Mouse (Mus musculus) ovary, postnatal 10 days (tissue): Measurements from ENCODE around the gene Oaf.
A peak's percentile ranks its signal among the peaks of the same experiment; 100 is the strongest.

Experiments used
- DNase-seq: peaks from one replicate; pipeline ENCODE4 v3.0.0; 2022; ENCODE audit warnings: low spot score

Gene Oaf

DNA sequence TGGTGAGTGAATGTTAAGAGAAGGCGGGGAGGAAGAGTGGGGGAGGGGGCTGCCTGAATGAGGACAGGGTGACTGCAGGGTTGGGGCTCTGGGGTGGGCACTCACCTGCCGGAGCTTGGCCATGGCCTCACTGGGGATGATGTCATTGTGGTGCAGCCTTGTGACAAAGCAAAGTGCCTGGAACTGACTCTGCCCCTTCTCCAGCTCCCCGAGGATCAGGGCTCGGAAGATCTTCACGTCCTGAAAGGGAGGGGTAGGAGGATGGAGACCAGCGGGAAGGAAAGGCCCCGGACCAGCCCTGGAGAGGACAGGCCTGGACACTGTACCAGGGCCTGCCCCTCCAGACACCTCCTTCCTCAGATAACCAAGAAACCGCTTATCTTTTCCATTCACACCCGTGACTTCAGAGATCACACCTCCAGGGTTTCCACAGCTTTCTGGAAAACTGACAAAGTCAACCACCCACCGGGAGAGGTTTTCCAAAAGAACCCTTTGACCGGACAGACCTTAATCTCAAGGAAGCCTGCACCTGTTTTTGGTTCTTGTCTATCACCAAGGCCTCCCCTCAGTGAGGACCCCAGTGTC is 14.8 kb downstream of the Oaf start:
- DNase-seq = no peak

DNA sequence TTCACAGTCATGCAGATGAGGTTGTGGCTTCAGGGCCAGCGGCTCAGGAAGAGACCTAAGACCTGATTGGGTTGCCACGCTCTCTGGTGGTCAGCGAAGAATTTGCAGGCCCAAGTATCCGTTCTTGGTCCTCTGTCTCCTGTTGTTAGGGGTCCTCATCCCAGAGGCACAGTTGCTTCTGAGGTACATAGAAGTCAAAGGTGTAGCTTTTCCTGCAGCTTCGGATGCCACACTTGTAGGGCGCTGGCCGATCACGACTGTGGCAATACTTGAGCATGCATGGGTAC is 17.3 kb downstream of the Oaf start:
- no peak for DNase-seq

DNA sequence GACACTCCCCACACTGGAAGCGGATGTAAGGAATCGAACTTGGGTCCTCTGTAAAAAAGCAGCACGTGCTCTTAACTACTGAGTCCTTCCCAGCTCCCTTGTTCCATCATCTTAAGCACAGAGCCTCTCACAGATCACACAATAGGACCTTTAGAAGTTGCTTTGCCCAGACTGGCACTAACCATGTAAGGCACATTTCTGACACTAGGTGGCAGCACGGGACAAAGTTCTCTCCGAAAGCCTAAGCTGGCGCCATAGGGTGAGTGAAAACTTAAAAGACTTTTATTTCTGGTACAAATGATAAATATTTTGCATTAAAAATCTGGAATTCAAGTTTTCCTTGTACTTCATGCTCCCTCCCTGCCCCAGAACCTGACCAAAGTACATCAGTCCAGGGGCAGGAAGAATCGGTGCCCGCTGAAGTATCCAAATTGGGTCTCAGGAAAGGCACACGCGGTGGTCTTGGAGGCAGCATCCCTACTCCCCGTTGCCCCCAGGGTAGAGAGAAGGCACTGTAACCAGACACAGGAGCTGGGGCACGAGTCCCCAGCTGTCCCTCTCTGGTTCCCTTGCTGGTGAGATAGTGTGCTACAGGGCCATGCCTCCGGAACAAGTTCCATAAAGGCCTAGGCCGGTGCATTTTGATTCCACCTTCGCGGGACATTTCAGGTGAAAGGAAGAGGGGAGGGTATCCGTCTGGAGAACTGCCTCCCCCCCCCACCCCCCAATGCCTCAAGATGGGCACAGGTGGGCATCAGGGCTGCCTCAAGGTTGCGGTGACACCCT is 17.9 kb downstream of the Oaf start:
- peak; percentile 79 for DNase-seq

- no peak for DNase-seq
Observed at GRCm38 (mm10) chr9:43210771-43211450, 28.8 kb downstream of the Oaf start.

- peak; percentile 33 for DNase-seq
Observed at GRCm38 (mm10) chr9:43210190-43210682, 29.5 kb downstream of the Oaf start, which contains the start of gene Pou2f3. TSS of gene Pou2f3 (minus strand) at chr9:43210369.

DNA sequence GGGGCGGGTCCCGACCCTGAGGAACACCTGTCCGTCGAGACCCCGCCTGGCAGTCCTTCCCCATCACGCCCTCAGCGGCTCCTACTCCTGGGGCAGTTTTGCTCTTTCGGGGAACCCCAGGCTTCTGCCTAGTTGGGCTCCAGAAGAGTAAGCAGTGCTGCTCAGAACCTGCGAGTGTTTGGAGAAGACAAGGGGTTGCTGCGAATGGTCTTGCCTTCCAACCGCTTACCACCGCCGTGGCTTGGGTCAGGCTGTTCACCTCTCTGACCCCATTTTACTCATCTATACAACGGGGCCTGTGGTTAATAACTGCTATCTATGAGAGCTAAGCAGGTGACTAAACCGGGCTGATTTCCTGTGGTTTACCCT is 33.7 kb downstream of the Oaf start:
- no peak for DNase-seq

- no peak for DNase-seq
Observed at GRCm38 (mm10) chr9:43205343-43206021, 34.2 kb downstream of the Oaf start.

DNA sequence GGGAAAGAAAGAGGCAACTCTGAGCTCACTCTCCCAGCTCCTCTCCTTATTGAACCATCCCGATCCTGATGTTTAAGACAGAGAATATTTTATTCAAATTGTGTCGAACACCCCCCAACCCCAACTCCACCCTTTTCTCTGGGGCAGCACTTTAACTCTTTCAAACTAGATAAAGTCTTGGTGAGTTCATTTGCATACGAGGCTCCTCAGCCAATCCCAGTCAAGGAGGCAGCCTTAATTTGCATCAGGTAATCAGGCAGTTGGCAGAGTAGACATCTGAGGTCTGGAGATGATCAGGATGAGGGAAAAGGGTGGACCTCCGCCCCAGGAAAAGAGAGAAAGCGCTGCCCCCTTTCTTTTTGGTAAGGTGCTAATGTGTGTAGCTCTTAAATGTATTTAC is 39.5 kb downstream of the Oaf start:
- no peak for DNase-seq

DNA sequence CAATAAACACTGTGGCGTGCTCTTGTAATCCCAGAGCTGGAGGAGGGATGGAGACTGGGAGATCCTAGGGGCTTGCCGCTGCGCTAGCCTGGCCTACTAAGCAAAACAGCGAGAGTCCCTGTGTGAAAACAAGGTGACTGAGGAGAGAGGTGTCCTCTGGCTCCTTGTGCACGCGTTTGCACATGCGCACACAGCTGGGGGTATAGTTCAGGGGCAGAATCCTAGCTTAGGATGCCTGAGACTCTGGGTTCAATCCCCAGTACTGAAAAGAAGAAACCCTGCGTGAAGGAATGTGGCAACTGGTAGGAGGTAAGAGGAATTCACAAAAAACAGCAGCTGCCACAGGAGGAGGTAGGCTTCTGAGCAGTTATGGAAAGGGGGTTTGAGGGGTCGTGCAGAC is 45.7 kb downstream of the Oaf start:
- DNase-seq = no peak

GRCm38 (mm10) chr9:43191561-43191960 is 48.1 kb downstream of the Oaf start:
- DNase-seq = no peak

DNA sequence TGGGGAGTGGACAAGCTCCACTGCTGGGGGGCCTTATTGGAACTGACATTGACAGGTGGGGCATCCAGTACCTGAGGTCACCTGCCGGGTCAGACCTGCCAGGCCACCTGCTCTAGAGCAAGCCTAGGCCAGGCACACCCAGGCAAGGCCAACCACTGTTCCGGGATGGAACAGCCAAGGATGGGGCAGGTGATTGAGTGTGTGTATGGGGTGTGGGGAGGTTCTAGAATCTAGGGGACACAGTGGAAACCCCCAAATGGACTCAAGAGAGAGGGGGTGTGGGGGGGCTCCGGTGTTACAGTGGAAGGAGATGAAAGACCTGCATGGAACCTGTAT is 50.7 kb downstream of the Oaf start:
- no peak for DNase-seq

GRCm38 (mm10) chr9:43188309-43189020 is 51.2 kb downstream of the Oaf start:
- DNase-seq = no peak

DNA sequence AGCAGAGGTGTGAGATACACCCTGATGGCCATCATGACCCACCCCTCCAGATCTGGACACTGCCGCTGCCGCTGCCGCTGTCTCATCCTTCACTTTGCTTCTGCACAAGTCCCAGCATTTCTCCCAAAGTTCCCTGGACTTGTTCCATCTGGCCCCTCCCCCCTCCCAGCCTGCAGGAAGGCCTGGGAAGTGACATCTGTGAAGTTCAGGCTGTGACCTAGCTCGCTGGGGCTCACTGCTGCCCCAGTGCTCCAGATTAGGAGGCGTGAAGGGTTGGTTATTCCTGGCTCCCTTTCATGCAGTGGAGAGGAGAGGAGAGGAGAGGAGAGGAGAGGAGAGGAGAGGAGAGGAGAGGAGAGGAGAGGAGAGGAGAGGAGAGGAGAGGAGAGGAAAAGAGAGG is 60.1 kb downstream of the Oaf start:
- DNase-seq = no peak

GRCm38 (mm10) chr9:43178172-43178571 is 61.5 kb downstream of the Oaf start:
- DNase-seq = no peak
